Mouse (Mus musculus) cortical plate, adult 2 months (tissue): ENCODE results near the gene Nkx1-2. TPM values are rescaled to one million over a fixed set of nuclear protein-coding genes. Genes with fewer than 3 reads are reported as not detected.

Source experiments
- H3K27ac ChIP-seq: fragments of 200-500 bp; 2 replicates; pipeline ENCODE4 v1.5.1; 2012; ENCODE audit warnings: low read length, control low read depth, inconsistent platforms; ENCODE audit not compliant: insufficient read depth
- H3K4me1 ChIP-seq: fragments of 200-500 bp; 2 replicates; pipeline ENCODE4 v1.6.1; 2011; ENCODE audit warnings: low read length; ENCODE audit not compliant: control insufficient read depth, insufficient read depth
- H3K4me3 ChIP-seq: fragments of 200-500 bp; 2 replicates; pipeline ENCODE4 v1.5.1; 2011; ENCODE audit warnings: mild to moderate bottlenecking, low read length, control low read depth; ENCODE audit not compliant: insufficient read depth
- CTCF ChIP-seq: fragments of 200-500 bp; IDR thresholded peaks from 2 replicates; pipeline ENCODE4 v1.5.1; 2011; ENCODE audit warnings: mild to moderate bottlenecking, control low read depth, low read length; ENCODE audit not compliant: insufficient read depth; ENCODE audit errors: extremely low read depth
- POLR2A ChIP-seq: fragments of 200-500 bp; IDR thresholded peaks from 2 replicates; pipeline ENCODE4 v1.6.1; 2011; ENCODE audit warnings: mild to moderate bottlenecking, low read length, control low read depth; ENCODE audit not compliant: insufficient read depth; ENCODE audit errors: extremely low read depth
- polyA plus RNA-seq: library from polyadenylated mRNA; depleted of rRNA; stranded (reverse); fragments of >200 nt; gene quantifications from 2 replicates; pipeline ENCODE4 v1.2.3, GENCODE M21; 2012; rRNA removed

Gene Nkx1-2
- polyA plus RNA-seq, 1 experiment: 0.04 TPM

- peak; percentile 97 for TF ChIP-seq CTCF
- TF ChIP-seq POLR2A: peak; percentile 73; the same call in 1 of the 2 replicates
- Histone ChIP-seq H3K4me1 (no peaks in the 10 kb centered on the region), H3K27ac (0 out of 2 replicates have a peak overlapping the region, but pooled peaks have one; percentile 2), H3K4me3 (peak overlapping the region; percentile 29)
Observed at GRCm38 (mm10) chr7:132551351-132552126, 47.9 kb downstream of the Nkx1-2 start.

GRCm38 (mm10) chr7:132547126-132547525 is 52.3 kb downstream of the Nkx1-2 start:
- H3K27ac ChIP-seq: no peak overlapping the region
- TF ChIP-seq POLR2A (no peak), CTCF (no peak)
- H3K4me3 ChIP-seq: no peak overlapping the region
- H3K4me1 ChIP-seq: no peaks in the 10 kb centered on the region

Other genes with a start within 250 kb of the Nkx1-2 start
- gene Oat, start 23.2 kb downstream of the Nkx1-2 start, polyA plus RNA-seq: 89.4 and 94.1 TPM in 2 replicates
- gene Lhpp, start 11.0 kb upstream of the Nkx1-2 start, polyA plus RNA-seq: 24.4 and 26.2 TPM in 2 replicates
- gene Fam53b, start 214.2 kb upstream of the Nkx1-2 start, polyA plus RNA-seq: 21.4 and 21.9 TPM in 2 replicates